Mouse (Mus musculus) limb, embryonic 14.5 days (tissue): ENCODE data around the gene Dab1. TPM values are rescaled to one million over a fixed set of nuclear protein-coding genes. Genes with fewer than 3 reads are reported as not detected.

ENCODE experiments used
- ATAC-seq: fragments of 200-750 bp; cut with Nextera tagmentation; 2 replicates; pipeline ENCODE4 v1.8.0; 2017; ENCODE audit warnings: low read depth, moderate number of reproducible peaks, moderate TSS enrichment; ENCODE audit not compliant: low FRiP score
- DNase-seq: peaks from one replicate; pipeline ENCODE4 v3.0.0-alpha.2; 2015; ENCODE audit warnings: low spot score
- H3K27ac ChIP-seq: fragments of 300-500 bp; sonication (generic); replicated peaks from 2 replicates; pipeline ENCODE4 v1.5.1; 2014; ENCODE audit warnings: low read depth, mild to moderate bottlenecking, low read length, moderate library complexity, mixed read lengths
- H3K27me3 ChIP-seq: fragments of 300-500 bp; sonication (generic); 2 replicates; pipeline ENCODE4 v1.6.1; 2014; ENCODE audit warnings: low read length, mixed read lengths; ENCODE audit not compliant: control insufficient read depth, insufficient read depth
- H3K36me3 ChIP-seq: fragments of 300-500 bp; sonication (generic); 2 replicates; pipeline ENCODE4 v1.6.1; 2014; ENCODE audit warnings: mild to moderate bottlenecking, low read length, moderate library complexity, mixed read lengths; ENCODE audit not compliant: control insufficient read depth, insufficient read depth
- H3K4me1 ChIP-seq: fragments of 300-500 bp; sonication (generic); 2 replicates; pipeline ENCODE4 v1.6.1; 2014; ENCODE audit warnings: antibody characterized with exemption, low read length, mixed read lengths; ENCODE audit not compliant: control insufficient read depth, insufficient read depth
- H3K4me2 ChIP-seq: fragments of 300-500 bp; sonication (generic); replicated peaks from 2 replicates; pipeline ENCODE4 v1.6.1; 2014; ENCODE audit warnings: low read depth, mild to moderate bottlenecking, low read length, moderate library complexity; ENCODE audit not compliant: severe bottlenecking
- H3K4me3 ChIP-seq: fragments of 300-500 bp; sonication (generic); replicated peaks from 2 replicates; pipeline ENCODE4 v1.5.1; 2014; ENCODE audit warnings: low read length
- H3K9ac ChIP-seq: fragments of 300-500 bp; sonication (generic); 2 replicates; pipeline ENCODE4 v1.6.1; 2014; ENCODE audit warnings: mild to moderate bottlenecking, low read depth, low read length, moderate library complexity; ENCODE audit not compliant: severe bottlenecking
- H3K9me3 ChIP-seq: fragments of 300-500 bp; sonication (generic); 2 replicates; pipeline ENCODE4 v1.6.1; 2016; ENCODE audit warnings: low read length; ENCODE audit not compliant: control insufficient read depth
- POLR2A ChIP-seq: fragments of 200-500 bp; IDR thresholded peaks from 2 replicates; pipeline ENCODE4 v1.8.0; 2012; ENCODE audit warnings: inconsistent platforms, mild to moderate bottlenecking, moderate library complexity, borderline replicate concordance; ENCODE audit not compliant: insufficient read depth, insufficient read length; ENCODE audit errors: extremely low read depth
- WGBS: fragments of 180-500 bp; shearing (Covaris S2); extraction: QIAGEN DNeasy Blood & Tissue Kit; methylation state at CpG from one replicate; pipeline ENCODE4 v1.1.7; 2014; 5-methylcytosine and 5-hydroxymethylcytosine counted together
- polyA plus RNA-seq, 2 experiments: library from polyadenylated mRNA; depleted of rRNA in 1 of 2; stranded (reverse) in 1 of 2; unstranded in 1 of 2; fragments of >200 nt; fragmentation: Nextera tagmentation in 1 of 2; extraction: Ambion mirVana in 1 of 2; gene quantifications; 2 replicates each; pipeline versions ENCODE4 v1.2.1 to v1.2.3; 2012 to 2014

Dab1 gene
- polyA plus RNA-seq, 2 experiments: 5.5 to 12.1 TPM

DNA sequence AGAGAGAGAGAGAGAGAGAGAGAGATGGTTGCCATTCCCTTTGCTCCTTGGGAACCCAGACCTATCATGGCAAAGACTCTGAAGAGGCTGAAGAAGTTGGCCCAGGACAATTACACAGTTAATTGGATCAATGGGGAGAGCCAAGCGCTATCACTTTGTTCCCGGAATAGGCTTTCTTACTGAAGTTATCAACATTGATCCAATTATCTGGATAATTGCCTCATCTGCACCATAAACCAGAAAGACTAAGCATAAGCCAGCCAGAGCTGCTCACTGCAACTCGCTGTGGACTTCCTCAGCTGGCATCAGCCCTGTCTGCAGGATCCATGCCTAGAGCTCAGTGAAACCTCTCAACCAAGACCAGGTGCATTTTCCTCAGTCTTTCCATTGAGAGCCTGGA is 1156.4 kb downstream of the Dab1 start:
- Histone ChIP-seq H3K36me3 (no peaks in the 10 kb centered on the region), H3K9ac (no peak overlapping the region)

DNA sequence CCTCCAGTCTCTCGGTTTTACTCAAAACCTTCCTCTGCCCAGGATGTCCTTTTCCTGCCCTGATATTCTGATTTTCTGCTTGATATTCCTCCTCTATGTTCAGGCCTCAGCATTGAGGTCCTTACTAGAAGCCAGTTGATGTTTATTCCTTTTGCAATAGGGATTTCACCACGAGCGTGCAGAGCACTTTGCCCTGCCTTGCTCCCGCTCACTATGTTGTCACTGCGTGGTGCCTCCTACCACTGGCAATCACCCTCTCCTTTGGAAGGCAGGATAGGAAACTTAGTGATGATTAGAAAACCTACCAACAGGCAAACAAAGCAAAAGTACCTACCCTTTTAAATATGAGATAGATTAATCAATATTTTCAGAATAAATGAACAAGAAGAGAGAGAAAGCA is 1160.3 kb downstream of the Dab1 start:
- DNase-seq (no peak), ATAC-seq (no peak)
- no peaks in the 10 kb centered on the region for H3K36me3 ChIP-seq
- H3K9me3 ChIP-seq: no peaks in the 10 kb centered on the region
- no peaks in the 10 kb centered on the region for H3K27me3 ChIP-seq
- no peak overlapping the region for H3K27ac ChIP-seq
- H3K9ac ChIP-seq: no peak overlapping the region
- TF ChIP-seq POLR2A: no peak
- WGBS: 87% methylated on average over 5 of the region's 5 CpGs
- no peak overlapping the region for H3K4me2 ChIP-seq
- no peaks in the 10 kb centered on the region for H3K4me1 ChIP-seq
- no peak overlapping the region for H3K4me3 ChIP-seq

More for the DNA sequence above, 1156.4 kb downstream of the Dab1 start:
- H3K27ac ChIP-seq: no peak overlapping the region
- no peak overlapping the region for H3K4me3 ChIP-seq
- H3K4me1 ChIP-seq: no peaks in the 10 kb centered on the region
- H3K9me3 ChIP-seq: no peaks in the 10 kb centered on the region
- no peaks in the 10 kb centered on the region for H3K27me3 ChIP-seq
- DNase-seq (no peak), ATAC-seq (no peak)
- no peak overlapping the region for H3K4me2 ChIP-seq
- TF ChIP-seq POLR2A: no peak
- 69% methylated on average over 3 of the region's 3 CpGs for WGBS

DNA sequence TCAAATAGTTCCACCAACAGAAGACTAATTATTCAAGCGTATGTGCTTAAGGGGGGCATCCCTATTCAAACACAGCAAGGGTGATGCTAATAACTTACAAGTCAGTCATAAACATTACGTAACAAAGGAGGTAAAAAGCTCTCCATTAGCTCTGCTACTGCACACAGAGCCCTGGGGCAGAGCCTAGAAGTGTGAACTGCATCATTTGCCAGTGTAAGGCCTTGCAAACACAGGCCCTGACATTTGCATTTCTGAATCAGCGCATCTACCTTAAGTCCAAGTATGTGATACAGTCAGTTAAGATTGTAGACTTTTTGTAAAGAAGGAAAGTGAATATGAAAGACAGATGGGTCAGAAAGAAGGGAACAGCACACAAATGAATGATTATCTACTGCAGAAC is 1162.3 kb downstream of the Dab1 start:
- Histone ChIP-seq H3K9me3 (no peaks in the 10 kb centered on the region), H3K4me3 (no peak overlapping the region), H3K36me3 (no peaks in the 10 kb centered on the region), H3K4me2 (no peak overlapping the region), H3K4me1 (no peaks in the 10 kb centered on the region), H3K27ac (no peak overlapping the region), H3K9ac (no peak overlapping the region), H3K27me3 (no peaks in the 10 kb centered on the region)
- no peak for ATAC-seq
- DNase-seq: no peak
- no peak for TF ChIP-seq POLR2A
- 77% methylated on average over 3 of the region's 3 CpGs for WGBS

DNA sequence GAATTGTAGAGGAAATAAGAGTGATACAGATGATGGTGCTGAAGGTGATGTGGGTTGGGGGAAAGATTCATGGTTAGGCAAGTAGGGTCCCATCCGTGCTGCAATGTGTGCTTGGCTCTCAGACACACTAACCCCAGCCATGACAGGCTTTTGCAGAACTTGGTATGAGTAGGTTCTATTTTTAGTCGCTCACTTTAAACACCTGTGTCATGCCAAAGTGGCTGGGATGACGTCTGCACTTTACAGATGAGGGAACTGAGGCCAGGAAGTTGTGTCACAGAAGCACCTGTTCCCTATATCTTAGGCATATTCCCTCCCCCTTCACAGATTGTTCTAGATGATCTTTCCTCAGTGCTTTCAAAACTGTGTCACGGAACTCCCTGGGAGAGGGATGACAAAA is 1163.2 kb downstream of the Dab1 start:
- WGBS: 77% methylated on average over 4 of the region's 4 CpGs
- Histone ChIP-seq H3K4me2 (no peak overlapping the region), H3K4me3 (no peak overlapping the region), H3K9ac (no peak overlapping the region), H3K4me1 (no peaks in the 10 kb centered on the region), H3K9me3 (no peaks in the 10 kb centered on the region), H3K36me3 (no peaks in the 10 kb centered on the region), H3K27ac (no peak overlapping the region), H3K27me3 (no peaks in the 10 kb centered on the region)
- DNase-seq (no peak), ATAC-seq (no peak)
- no peak for TF ChIP-seq POLR2A

DNA sequence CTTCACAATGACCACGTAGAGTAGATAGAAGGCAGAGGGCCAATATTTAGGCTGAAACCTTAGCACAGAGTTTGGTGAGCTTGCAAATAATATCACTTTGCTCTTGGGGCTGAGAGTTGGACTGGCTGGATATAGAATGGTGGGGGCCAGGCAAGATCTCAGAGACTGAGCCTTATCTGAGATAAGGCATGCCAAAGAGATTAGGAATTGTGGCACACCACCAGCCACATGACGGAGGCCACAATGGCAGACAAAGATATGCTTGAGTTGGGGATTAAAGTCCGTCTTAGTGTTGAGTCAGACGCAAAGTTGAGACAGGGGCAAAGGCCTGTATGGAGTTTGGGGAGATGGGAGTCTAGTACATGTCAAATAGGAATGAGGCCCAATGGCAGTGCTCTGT is 1173.0 kb downstream of the Dab1 start:
- Histone ChIP-seq H3K27me3 (no peaks in the 10 kb centered on the region), H3K9me3 (no peaks in the 10 kb centered on the region), H3K36me3 (no peaks in the 10 kb centered on the region), H3K27ac (no peak overlapping the region), H3K4me3 (no peak overlapping the region), H3K4me2 (no peak overlapping the region), H3K9ac (no peak overlapping the region), H3K4me1 (no peaks in the 10 kb centered on the region)
- DNase-seq (no peak), ATAC-seq (no peak)
- TF ChIP-seq POLR2A: no peak
- 93% methylated on average over 4 of the region's 4 CpGs for WGBS
